Mouse (Mus musculus): ENCODE measurements around the gene Acyp1. TPM values are rescaled to one million over a fixed set of nuclear protein-coding genes. Genes with fewer than 3 reads are reported as not detected.

Acyp1 gene
- 10 to 100 TPM; 31.6 to 35.9 TPM for total RNA-seq (2021)

DNA sequence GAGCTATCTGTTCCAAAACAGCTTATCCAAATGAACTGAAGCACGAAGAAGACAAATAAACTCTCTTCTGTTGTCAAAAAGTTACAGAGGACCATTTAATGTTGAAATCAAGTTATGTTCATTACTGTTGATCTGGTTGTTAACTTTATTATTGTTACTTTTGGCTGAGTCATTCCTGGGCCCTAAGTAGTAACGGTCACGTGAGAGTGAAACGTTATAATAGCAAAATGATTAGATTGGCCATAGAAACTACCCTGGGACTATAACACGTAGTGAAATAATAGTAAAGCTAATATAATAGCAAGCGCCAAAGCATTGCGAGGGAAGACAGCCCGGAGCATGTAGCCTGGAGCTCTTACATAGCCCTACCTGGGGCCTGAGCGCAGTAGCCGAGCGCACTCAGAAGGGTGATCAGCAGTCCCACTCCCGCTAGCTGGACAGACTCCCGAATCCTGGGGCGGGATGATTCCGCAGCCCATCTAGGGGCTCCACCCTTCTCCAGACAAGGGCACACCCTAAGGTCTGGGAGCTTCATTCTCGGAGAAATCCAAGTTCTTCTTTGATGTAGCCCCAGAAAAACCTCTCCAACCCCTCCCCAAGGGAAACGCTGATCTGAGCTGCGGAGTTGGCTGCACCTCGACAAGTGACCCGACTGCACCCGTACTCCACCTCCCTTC is at the start of gene Acyp1:
Gene Acyp1, minus strand, starts transcription at position 630 of the 677 bp plus-strand sequence.
- intact Hi-C loops (cut with DNase I): loop anchor here (5.0 kb wide), 1 partner anchor 146 kb away; no protein-coding TSS in a partner anchor
- DNase-seq (ENCODE audit: low spot score in 2 of 2): no peak

DNA sequence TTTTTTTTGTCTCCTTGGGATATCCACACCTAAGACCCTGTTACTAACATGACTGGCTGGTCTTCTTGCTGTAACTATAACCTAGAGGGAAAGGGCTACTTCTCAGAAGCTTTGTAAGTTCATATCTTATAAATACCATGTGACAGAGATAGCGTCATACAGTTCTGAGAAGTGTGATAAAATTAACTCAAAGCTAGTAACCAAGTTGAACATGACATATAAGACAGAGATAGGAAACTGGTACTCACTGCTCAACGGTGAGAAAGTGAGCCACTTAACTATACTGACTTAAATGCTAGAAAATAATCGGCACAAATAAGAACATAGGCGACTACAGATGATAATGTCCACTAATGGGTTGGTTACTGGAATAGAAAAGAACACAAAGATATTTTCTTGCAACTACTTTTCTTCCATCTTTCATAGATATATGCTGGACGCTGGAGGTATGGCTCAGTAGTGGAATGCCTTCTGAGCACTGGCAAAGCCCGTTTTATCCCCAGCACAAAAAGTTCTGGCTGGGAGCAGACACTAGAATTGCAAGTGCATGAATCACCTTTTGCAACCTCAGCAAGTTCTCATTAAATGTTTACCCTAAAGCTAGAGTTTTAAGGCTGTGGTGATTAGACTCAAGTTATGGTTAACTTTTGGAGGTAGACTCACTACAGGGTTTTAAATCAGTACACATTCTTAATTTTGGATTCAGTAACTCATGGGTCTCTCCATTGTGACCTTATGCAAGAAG is 49.5 kb upstream of the Acyp1 start:
- no peak for DNase-seq (ENCODE audit: low spot score in 2 of 2)
- intact Hi-C loops (cut with DNase I): no loop called here

GRCm38 (mm10) chr12:85330153-85330552 is 41.9 kb upstream of the Acyp1 start:
- intact Hi-C loops (cut with DNase I): no loop called here
- no peak for DNase-seq (ENCODE audit: low spot score in 2 of 2)

DNA sequence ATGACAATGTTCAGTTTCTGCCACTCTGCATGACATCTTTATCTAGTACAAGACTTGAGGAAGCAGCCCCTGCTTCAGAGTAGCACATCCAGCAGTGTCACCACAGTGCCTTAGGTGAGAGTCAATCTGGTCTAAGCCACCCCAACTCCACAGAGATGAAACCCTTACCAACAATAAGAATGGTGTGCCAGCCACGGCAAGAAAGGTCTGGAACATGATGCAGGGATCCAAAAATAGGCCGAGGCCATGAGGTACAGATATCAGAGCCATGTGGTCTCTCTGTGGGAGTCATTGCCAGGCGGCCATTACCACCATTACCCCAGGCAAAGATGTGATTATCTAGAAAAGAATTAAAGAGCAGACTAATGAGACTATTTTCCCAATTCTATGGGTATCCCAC is 20.4 kb upstream of the Acyp1 start:
- intact Hi-C loops (cut with DNase I): no loop called here
- no peak for DNase-seq (ENCODE audit: low spot score in 2 of 2)

GRCm38 (mm10) chr12:85305247-85305892 is 17.1 kb upstream of the Acyp1 start:
- DNase-seq (ENCODE audit: low spot score in 2 of 2): peak; percentile 88 to 89
- intact Hi-C loops (cut with DNase I): loop anchor here (1.0 to 2.0 kb wide), 2 partner anchors 137 to 162 kb away; no protein-coding TSS in a partner anchor

DNA sequence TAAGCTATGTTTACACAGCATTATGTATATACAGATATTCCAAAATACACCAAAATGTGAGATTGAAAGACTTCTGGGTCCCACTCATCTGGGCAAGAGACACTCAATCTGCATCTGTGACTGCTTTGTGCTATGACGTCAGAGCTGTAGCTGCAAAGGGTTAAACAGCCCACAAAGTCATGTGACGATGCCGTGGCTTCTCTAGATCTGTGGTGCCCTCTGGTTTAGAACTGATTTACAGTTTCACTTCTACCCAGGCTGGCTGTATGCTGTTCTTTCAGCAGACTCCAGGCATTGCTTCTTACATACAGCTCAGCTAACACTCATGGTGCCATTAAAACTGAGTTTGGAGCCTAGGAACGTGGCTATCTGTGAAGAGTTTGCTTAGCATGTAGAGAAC is 16.5 kb upstream of the Acyp1 start:
- no peak for DNase-seq (ENCODE audit: low spot score in 2 of 2)
- intact Hi-C loops (cut with DNase I): loop anchor here (1.0 to 2.0 kb wide), 2 partner anchors 136 to 161 kb away; no protein-coding TSS in a partner anchor

DNA sequence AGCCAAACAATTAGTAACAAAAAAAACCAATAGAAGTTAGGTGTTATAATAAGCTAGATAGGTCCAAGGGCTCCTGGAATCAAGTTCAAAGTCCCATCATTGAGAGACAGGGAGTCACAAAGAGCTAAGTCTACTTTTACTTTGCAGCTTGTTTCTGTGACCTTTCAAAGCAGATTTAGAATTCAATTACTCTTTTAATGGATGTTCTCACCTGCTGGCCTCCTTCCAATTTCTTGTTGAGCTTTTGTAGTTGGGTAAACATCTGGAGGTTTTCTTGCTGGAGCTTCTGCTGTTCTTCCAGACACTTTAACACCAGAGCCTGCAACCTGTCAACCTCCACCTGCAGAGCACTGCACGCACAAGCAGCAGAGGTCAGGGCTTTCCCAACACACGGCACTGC is 15.0 kb upstream of the Acyp1 start:
- intact Hi-C loops (cut with DNase I): no loop called here
- DNase-seq (ENCODE audit: low spot score in 2 of 2): no peak

DNA sequence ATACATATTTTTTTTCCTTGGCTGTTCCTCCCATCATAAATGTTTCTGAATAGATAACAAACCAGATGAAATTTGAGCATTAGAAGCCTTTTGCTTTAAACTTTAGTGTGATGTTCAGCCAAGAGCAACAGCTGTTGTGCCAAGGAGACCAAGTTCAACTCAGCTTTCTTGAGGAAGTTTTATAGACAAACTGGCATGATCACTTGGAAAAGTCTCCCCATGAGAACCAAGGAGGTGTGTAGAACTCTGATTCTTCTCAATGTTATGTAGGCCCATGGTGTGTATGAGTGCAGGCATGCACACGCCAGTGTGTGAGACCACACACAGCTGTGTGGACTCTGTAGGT is 10.6 kb upstream of the Acyp1 start:
- no peak for DNase-seq (ENCODE audit: low spot score in 2 of 2)
- intact Hi-C loops (cut with DNase I): no loop called here

GRCm38 (mm10) chr12:85298127-85298834 is 10.0 kb upstream of the Acyp1 start:
- intact Hi-C loops (cut with DNase I): no loop called here
- DNase-seq (ENCODE audit: low spot score in 2 of 2): no peak

DNA sequence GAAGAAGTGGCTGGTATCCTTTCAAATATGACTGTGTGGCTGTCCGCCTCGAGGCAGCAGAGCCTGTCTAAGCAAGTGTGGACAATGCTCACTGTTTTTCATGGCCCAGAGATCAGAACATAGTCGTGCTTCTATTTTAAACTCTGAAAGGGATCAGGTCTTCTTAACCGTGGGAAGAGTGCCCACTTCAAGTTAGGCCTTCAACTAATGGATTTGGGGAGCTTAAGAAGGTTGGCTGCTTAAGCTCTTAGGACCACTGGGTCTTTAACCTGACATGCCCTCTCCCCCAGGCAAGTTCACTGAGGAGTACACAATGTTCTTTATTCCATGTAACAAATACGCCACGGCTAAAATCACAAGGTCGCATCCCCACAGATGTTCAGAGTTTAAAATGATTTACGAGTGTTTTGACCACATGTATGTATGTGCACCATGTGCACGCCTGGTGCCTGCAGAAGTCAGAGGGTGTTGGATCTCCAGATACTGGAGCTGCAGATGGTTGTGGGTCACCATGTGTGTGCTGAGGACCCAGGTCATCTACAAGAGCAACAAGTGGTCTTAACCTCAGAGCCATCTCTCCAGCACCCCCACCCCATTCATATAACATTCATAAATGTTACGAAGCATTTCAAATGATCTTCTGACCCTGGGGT is 9.2 kb upstream of the Acyp1 start:
- intact Hi-C loops (cut with DNase I): no loop called here
- no peak for DNase-seq (ENCODE audit: low spot score in 2 of 2)

- DNase-seq (ENCODE audit: low spot score in 2 of 2): no peak
- intact Hi-C loops (cut with DNase I): no loop called here
Observed at GRCm38 (mm10) chr12:85296915-85297314, 8.7 kb upstream of the Acyp1 start.

GRCm38 (mm10) chr12:85295506-85295905 is 7.3 kb upstream of the Acyp1 start:
- intact Hi-C loops (cut with DNase I): no loop called here
- DNase-seq (ENCODE audit: low spot score in 2 of 2): no peak

DNA sequence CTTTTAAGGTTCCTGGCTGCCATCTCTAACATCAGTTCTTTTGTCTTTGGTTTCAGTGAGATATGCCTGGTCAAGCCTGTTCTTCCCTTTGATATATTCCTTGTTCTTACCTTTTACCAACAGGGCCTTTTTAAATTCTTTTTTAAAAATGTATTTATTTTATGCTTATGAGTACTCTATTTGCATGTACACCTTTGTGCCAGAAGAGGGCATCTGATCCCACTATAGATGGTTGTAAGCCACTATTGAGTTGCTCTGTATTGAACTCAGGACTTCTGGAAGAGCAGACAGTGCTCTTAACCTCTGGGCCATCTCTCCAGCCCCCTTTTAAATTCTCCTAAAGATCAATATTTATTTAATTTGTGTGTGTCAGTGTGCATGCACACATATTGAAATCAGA is 4.7 kb upstream of the Acyp1 start:
- DNase-seq (ENCODE audit: low spot score in 2 of 2): no peak
- intact Hi-C loops (cut with DNase I): no loop called here

DNA sequence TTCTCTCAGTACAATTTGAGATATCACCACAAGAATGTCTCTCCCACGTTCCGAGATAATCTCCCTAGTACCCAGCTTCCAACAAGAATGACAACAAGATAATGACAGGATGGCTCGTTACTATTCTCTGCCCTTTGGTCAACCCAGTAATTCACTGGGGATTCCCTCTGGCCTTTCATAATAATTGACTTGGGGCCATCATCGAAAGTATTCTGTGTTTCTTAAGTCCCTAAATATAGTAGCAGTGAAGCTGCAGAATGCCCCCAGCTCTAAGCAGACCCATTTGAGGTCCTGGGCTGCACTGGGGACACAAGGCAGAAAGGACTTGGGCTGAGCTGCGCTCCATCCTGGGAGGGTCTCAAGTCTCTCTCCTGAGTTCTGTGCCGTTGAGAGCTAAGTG is 4.0 kb upstream of the Acyp1 start:
- no peak for DNase-seq (ENCODE audit: low spot score in 2 of 2)
- intact Hi-C loops (cut with DNase I): no loop called here

GRCm38 (mm10) chr12:85291541-85291940 is 3.3 kb upstream of the Acyp1 start:
- DNase-seq (ENCODE audit: low spot score in 2 of 2): no peak
- intact Hi-C loops (cut with DNase I): no loop called here

GRCm38 (mm10) chr12:85290633-85291032 is 2.4 kb upstream of the Acyp1 start:
- intact Hi-C loops (cut with DNase I): no loop called here
- DNase-seq (ENCODE audit: low spot score in 2 of 2): no peak

- intact Hi-C loops (cut with DNase I): loop anchor here (5.0 kb wide), 1 partner anchor 147 kb away; no protein-coding TSS in a partner anchor
- DNase-seq (ENCODE audit: low spot score in 2 of 2): peak in 1 of 2 experiments; percentile 27
Observed at GRCm38 (mm10) chr12:85289157-85290000, 1.1 kb upstream of the Acyp1 start.

GRCm38 (mm10) chr12:85288486-85289156 is 383 bp upstream of the Acyp1 start, which contains the start of gene Zc2hc1c:
Gene Zc2hc1c, plus strand, starts transcription at chr12:85288591.
- peak; percentile 80 to 87 for DNase-seq (ENCODE audit: low spot score in 2 of 2)

More at GRCm38 (mm10) chr12:85288486-85289156, 383 bp upstream of the Acyp1 start, which contains the start of gene Zc2hc1c:
- intact Hi-C loops (cut with DNase I): loop anchor here (5.0 kb wide), 1 partner anchor 146 kb away; no protein-coding TSS in a partner anchor
